Mouse (Mus musculus): ENCODE data around the gene Lipi. TPM values are rescaled to one million over a fixed set of nuclear protein-coding genes. Genes with fewer than 3 reads are reported as not detected.

Lipi gene
- not detected in 2 replicates for polyA plus RNA-seq (2015; fragmentation: Nextera tagmentation; extraction: Ambion mirVana)

- 79% methylated on average over 7 of the region's 7 CpGs for WGBS
- H3K9ac ChIP-seq (ENCODE audit: low read depth, low read length), result no peak within 1 kb of the TSS
- H3K27ac ChIP-seq (ENCODE audit: low read depth, low read length), result no peak within 1 kb of the TSS
- H3K36me3 ChIP-seq (ENCODE audit: control insufficient read depth, insufficient read depth), result no peaks in the 10 kb centered on the region
- TF ChIP-seq CTCF (IDR thresholded peaks at IDR 0.05; ENCODE audit: low read depth), result no peak
- H3K27me3 ChIP-seq (replicated peaks; ENCODE audit: control insufficient read depth, insufficient read depth, low read length), result no peaks in the 10 kb centered on the region
- no peaks in the 10 kb centered on the region for H3K9me3 ChIP-seq (ENCODE audit: control insufficient read depth)
- no peak within 1 kb of the TSS for H3K4me3 ChIP-seq (ENCODE audit: low read depth, low read length)
- H3K4me2 ChIP-seq (replicated peaks; ENCODE audit: low read depth), result no peak within 1 kb of the TSS
- no peaks in the 10 kb centered on the region for H3K4me1 ChIP-seq (replicated peaks; ENCODE audit: control insufficient read depth, insufficient read depth, low read length)
- ATAC-seq, result no peak
Measured at GRCm38 (mm10) chr16:75585961-75586360, at the start of gene Lipi. Gene Lipi, minus strand, starts transcription at chr16:75586061.

- ATAC-seq, result no peak
Measured at GRCm38 (mm10) chr16:75627862-75628261, 42.0 kb upstream of the Lipi start.

DNA sequence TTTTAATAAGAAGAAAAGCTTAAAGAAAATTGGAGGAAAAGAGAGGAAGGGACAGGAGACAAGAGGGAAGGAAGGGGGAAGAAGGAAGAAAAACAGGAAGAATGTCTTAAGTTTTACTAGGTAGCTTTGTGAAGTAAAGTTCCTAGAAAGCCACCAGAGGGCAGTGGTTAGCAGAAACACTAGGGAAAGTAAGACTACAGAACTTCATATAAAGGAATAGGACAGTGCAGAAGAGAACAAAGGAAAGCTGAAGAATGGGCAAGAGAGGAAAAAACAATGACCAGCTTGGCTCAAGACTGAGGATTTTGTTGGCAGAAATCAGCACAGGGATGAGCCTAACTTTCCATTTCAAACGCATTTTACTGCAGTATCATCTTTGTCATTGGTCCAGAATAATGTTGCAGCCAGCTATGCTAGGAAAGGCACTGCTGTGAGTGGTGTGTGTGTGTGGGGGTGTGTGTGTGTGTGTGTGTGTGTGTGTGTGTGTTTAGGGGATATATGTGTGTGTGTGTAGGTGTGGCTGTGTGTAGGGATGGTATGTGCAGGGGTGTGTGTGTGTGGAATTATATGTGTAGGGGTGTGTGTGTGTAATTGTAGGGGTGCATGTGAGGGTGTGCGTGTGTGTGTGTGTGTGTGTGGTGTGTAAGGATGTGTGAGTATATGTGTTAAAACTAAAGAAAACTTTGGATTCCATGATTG lies 31.9 kb upstream of the Lipi start:
- Histone ChIP-seq H3K4me1 (replicated peaks; ENCODE audit: control insufficient read depth, insufficient read depth, low read length) (no peaks in the 10 kb centered on the region), H3K27ac (ENCODE audit: low read depth, low read length) (no peak overlapping the region), H3K9me3 (ENCODE audit: control insufficient read depth) (no peaks in the 10 kb centered on the region), H3K4me2 (replicated peaks; ENCODE audit: low read depth) (no peak overlapping the region), H3K4me3 (ENCODE audit: low read depth, low read length) (no peak overlapping the region), H3K27me3 (replicated peaks; ENCODE audit: control insufficient read depth, insufficient read depth, low read length) (no peaks in the 10 kb centered on the region), H3K36me3 (ENCODE audit: control insufficient read depth, insufficient read depth) (no peaks in the 10 kb centered on the region), H3K9ac (ENCODE audit: low read depth, low read length) (no peak overlapping the region)
- no peak for ATAC-seq
- 79% methylated on average over 2 of the region's 2 CpGs for WGBS
- TF ChIP-seq CTCF (IDR thresholded peaks at IDR 0.05; ENCODE audit: low read depth), result peak; percentile 72

More at GRCm38 (mm10) chr16:75627862-75628261, 42.0 kb upstream of the Lipi start:
- Histone ChIP-seq H3K4me3 (ENCODE audit: low read depth, low read length) (no peak overlapping the region), H3K4me2 (replicated peaks; ENCODE audit: low read depth) (no peak overlapping the region), H3K27me3 (replicated peaks; ENCODE audit: control insufficient read depth, insufficient read depth, low read length) (no peaks in the 10 kb centered on the region), H3K9ac (ENCODE audit: low read depth, low read length) (no peak overlapping the region), H3K36me3 (ENCODE audit: control insufficient read depth, insufficient read depth) (no peaks in the 10 kb centered on the region), H3K4me1 (replicated peaks; ENCODE audit: control insufficient read depth, insufficient read depth, low read length) (no peaks in the 10 kb centered on the region), H3K9me3 (ENCODE audit: control insufficient read depth) (no peaks in the 10 kb centered on the region), H3K27ac (ENCODE audit: low read depth, low read length) (no peak overlapping the region)
- WGBS, result 84% methylated on average over 2 of the region's 2 CpGs
- peak; percentile 51 for TF ChIP-seq CTCF (IDR thresholded peaks at IDR 0.05; ENCODE audit: low read depth)

DNA sequence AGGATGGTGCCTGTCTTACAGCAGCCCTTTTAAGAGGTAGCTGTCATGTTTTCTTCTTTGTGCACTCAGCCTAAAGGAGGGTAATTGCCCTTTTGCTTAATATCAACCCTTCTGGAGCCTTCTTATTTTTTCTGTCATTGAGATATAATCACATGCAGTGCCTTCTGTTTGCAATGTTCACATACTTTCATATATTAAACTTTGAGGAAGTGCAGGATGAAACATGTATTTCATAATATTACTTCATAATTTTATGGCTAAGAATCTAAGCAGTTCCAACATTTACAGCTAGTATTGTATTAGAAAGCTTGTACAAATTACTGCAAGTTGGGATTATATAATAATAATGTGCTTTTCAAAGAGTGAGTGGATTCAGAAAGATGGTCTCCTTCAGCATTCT lies 26.7 kb upstream of the Lipi start:
- Histone ChIP-seq H3K9ac (ENCODE audit: low read depth, low read length) (no peak overlapping the region), H3K36me3 (ENCODE audit: control insufficient read depth, insufficient read depth) (no peaks in the 10 kb centered on the region), H3K4me1 (replicated peaks; ENCODE audit: control insufficient read depth, insufficient read depth, low read length) (no peaks in the 10 kb centered on the region), H3K9me3 (ENCODE audit: control insufficient read depth) (no peaks in the 10 kb centered on the region), H3K27ac (ENCODE audit: low read depth, low read length) (no peak overlapping the region), H3K4me3 (ENCODE audit: low read depth, low read length) (no peak overlapping the region), H3K27me3 (replicated peaks; ENCODE audit: control insufficient read depth, insufficient read depth, low read length) (no peaks in the 10 kb centered on the region), H3K4me2 (replicated peaks; ENCODE audit: low read depth) (no peak overlapping the region)
- no peak for TF ChIP-seq CTCF (IDR thresholded peaks at IDR 0.05; ENCODE audit: low read depth)
- ATAC-seq, result no peak

DNA sequence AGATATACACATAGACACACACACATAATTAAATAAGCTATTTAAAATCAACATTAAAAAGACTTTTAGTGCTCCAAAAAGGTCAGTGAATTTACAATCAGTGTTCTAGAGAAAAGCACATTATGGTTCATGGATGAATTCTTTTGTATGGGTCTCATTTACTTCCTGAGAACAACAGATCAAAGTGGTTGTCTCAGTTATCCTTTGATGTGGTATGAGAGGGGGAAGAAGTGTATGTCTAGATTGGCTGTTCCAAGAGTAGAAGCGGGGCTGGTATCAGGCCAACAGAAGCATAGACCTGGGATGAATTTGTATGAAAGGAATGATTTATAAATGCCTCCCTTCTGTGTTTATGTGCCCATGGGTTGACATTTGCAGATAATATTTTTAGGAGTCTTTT lies 20.6 kb upstream of the Lipi start:
- TF ChIP-seq CTCF (IDR thresholded peaks at IDR 0.05; ENCODE audit: low read depth), result no peak
- Histone ChIP-seq H3K27me3 (replicated peaks; ENCODE audit: control insufficient read depth, insufficient read depth, low read length) (no peaks in the 10 kb centered on the region), H3K9me3 (ENCODE audit: control insufficient read depth) (no peaks in the 10 kb centered on the region), H3K36me3 (ENCODE audit: control insufficient read depth, insufficient read depth) (no peaks in the 10 kb centered on the region), H3K27ac (ENCODE audit: low read depth, low read length) (no peak overlapping the region), H3K4me3 (ENCODE audit: low read depth, low read length) (no peak overlapping the region), H3K9ac (ENCODE audit: low read depth, low read length) (no peak overlapping the region), H3K4me2 (replicated peaks; ENCODE audit: low read depth) (no peak overlapping the region), H3K4me1 (replicated peaks; ENCODE audit: control insufficient read depth, insufficient read depth, low read length) (no peaks in the 10 kb centered on the region)
- 85% methylated on average over 1 of the region's 1 CpGs for WGBS
- ATAC-seq, result no peak

DNA sequence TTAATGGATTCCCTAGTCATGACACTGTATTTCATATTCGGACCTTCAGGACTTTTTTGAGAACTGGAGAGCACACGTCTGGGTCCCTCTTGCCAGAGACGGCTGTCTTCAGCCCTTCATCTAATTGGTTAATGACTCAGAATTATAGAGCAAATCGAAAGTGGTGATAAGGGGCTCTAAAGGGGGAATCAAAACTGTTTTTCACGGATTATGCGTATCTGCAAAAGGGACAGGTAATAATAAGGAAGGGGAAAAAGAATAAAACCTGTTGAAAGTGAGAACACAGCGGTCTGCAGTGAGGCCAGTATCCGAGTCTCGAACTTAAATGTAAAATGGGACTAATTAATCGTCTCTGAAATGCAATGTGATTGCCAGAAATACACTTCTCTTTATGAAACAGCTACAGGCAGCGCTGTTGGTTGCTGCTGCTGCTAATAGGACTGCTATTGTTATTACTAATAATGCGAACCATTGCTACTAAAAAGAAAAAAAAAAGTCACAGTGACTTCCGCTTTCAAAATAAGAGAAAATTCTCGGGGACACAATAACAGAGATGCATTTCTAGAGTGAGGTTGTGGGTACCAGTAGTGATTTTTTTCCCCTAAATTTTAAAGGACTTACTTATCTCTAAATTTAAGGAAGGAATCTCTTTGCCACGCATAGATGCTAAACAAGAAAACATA lies 7.8 kb upstream of the Lipi start:
- Histone ChIP-seq H3K9ac (ENCODE audit: low read depth, low read length) (no peak overlapping the region), H3K4me3 (ENCODE audit: low read depth, low read length) (peak overlapping the region; percentile 68), H3K36me3 (ENCODE audit: control insufficient read depth, insufficient read depth) (no peaks in the 10 kb centered on the region), H3K27me3 (replicated peaks; ENCODE audit: control insufficient read depth, insufficient read depth, low read length) (no peaks in the 10 kb centered on the region; the same call in 1 of the 2 replicates), H3K9me3 (ENCODE audit: control insufficient read depth) (no peaks in the 10 kb centered on the region), H3K4me1 (replicated peaks; ENCODE audit: control insufficient read depth, insufficient read depth, low read length) (no peaks in the 10 kb centered on the region), H3K27ac (ENCODE audit: low read depth, low read length) (no peak overlapping the region), H3K4me2 (replicated peaks; ENCODE audit: low read depth) (peak overlapping the region; percentile 99)
- 15% methylated on average over 15 of the region's 15 CpGs for WGBS
- no peak for ATAC-seq
- TF ChIP-seq CTCF (IDR thresholded peaks at IDR 0.05; ENCODE audit: low read depth), result no peak

All from intestine, postnatal 0 days (tissue).